Mouse (Mus musculus): ENCODE measurements around the gene Acad12.
"Not testable (repeated sequence)": the region's sequence is repeated elsewhere in the genome, so short reads cannot be mapped to it uniquely, and the experiment has no call there.

Gene Acad12

GRCm38 (mm10) chr5:121618592-121619513 lies at the start of gene Acad12:
Gene Acad12 (minus strand): TSS chr5:121618938.
- peak; percentile 51 for DNase-seq (ENCODE audit: low read depth)

- no peak for DNase-seq (ENCODE audit: low read depth)
Measured at GRCm38 (mm10) chr5:121668411-121668810, 49.7 kb upstream of the Acad12 start.

- no peak for DNase-seq (ENCODE audit: low read depth)
Measured at GRCm38 (mm10) chr5:121667067-121667466, 48.3 kb upstream of the Acad12 start.

GRCm38 (mm10) chr5:121664971-121665370 lies 46.2 kb upstream of the Acad12 start:
- DNase-seq (ENCODE audit: low read depth), result no peak

- no peak for DNase-seq (ENCODE audit: low read depth)
Measured at GRCm38 (mm10) chr5:121664078-121664477, 45.3 kb upstream of the Acad12 start.

GRCm38 (mm10) chr5:121663456-121663855 lies 44.7 kb upstream of the Acad12 start:
- DNase-seq (ENCODE audit: low read depth), result no peak

GRCm38 (mm10) chr5:121661494-121661893 lies 42.8 kb upstream of the Acad12 start:
- DNase-seq (ENCODE audit: low read depth), result no peak

GRCm38 (mm10) chr5:121660897-121661254 lies 42.1 kb upstream of the Acad12 start:
- DNase-seq (ENCODE audit: low read depth), result no peak

GRCm38 (mm10) chr5:121660059-121660896 lies 41.5 kb upstream of the Acad12 start, which contains the start of the genes Acad10 and Brap:
Gene Acad10 (minus strand): TSS chr5:121660514.
Gene Brap (plus strand): TSS chr5:121660563.
- peak; percentile 82 for DNase-seq (ENCODE audit: low read depth)

- DNase-seq (ENCODE audit: low read depth), result not testable (repeated sequence)
Measured at GRCm38 (mm10) chr5:121657656-121658055, 38.9 kb upstream of the Acad12 start.

GRCm38 (mm10) chr5:121656866-121657265 lies 38.1 kb upstream of the Acad12 start:
- DNase-seq (ENCODE audit: low read depth), result not testable (repeated sequence)

- DNase-seq (ENCODE audit: low read depth), result no peak
Measured at GRCm38 (mm10) chr5:121654526-121654925, 35.8 kb upstream of the Acad12 start.

- DNase-seq (ENCODE audit: low read depth), result no peak
Measured at GRCm38 (mm10) chr5:121649134-121649533, 30.4 kb upstream of the Acad12 start.

GRCm38 (mm10) chr5:121639601-121640000 lies 20.9 kb upstream of the Acad12 start:
- no peak for DNase-seq (ENCODE audit: low read depth)

GRCm38 (mm10) chr5:121637296-121637695 lies 18.6 kb upstream of the Acad12 start:
- no peak for DNase-seq (ENCODE audit: low read depth)

GRCm38 (mm10) chr5:121634668-121635067 lies 15.9 kb upstream of the Acad12 start:
- DNase-seq (ENCODE audit: low read depth), result no peak

- no peak for DNase-seq (ENCODE audit: low read depth)
Measured at GRCm38 (mm10) chr5:121632804-121633203, 14.1 kb upstream of the Acad12 start.

- DNase-seq (ENCODE audit: low read depth), result not testable (repeated sequence)
Measured at GRCm38 (mm10) chr5:121631106-121631647, 12.4 kb upstream of the Acad12 start.

- DNase-seq (ENCODE audit: low read depth), result peak; percentile 60
Measured at GRCm38 (mm10) chr5:121627871-121628270, 9.1 kb upstream of the Acad12 start.

- no peak for DNase-seq (ENCODE audit: low read depth)
Measured at GRCm38 (mm10) chr5:121623241-121623640, 4.5 kb upstream of the Acad12 start.

- no peak for DNase-seq (ENCODE audit: low read depth)
Measured at GRCm38 (mm10) chr5:121621102-121621501, 2.4 kb upstream of the Acad12 start.

- DNase-seq (ENCODE audit: low read depth), result not testable (repeated sequence)
Measured at GRCm38 (mm10) chr5:121614921-121615320, 3.8 kb downstream of the Acad12 start.

All from c-Kit-positive CD71-negative TER-119-negative erythroid progenitor cells, embryonic 14.5 days (primary cell).